Mouse (Mus musculus): ENCODE measurements around the gene Tsnaxip1. TPM values are rescaled to one million over a fixed set of nuclear protein-coding genes. Genes with fewer than 3 reads are reported as not detected.

Tsnaxip1 gene
- total RNA-seq, 2 experiments from 2014 or later = 2.9 TPM; not detected in 1

DNA sequence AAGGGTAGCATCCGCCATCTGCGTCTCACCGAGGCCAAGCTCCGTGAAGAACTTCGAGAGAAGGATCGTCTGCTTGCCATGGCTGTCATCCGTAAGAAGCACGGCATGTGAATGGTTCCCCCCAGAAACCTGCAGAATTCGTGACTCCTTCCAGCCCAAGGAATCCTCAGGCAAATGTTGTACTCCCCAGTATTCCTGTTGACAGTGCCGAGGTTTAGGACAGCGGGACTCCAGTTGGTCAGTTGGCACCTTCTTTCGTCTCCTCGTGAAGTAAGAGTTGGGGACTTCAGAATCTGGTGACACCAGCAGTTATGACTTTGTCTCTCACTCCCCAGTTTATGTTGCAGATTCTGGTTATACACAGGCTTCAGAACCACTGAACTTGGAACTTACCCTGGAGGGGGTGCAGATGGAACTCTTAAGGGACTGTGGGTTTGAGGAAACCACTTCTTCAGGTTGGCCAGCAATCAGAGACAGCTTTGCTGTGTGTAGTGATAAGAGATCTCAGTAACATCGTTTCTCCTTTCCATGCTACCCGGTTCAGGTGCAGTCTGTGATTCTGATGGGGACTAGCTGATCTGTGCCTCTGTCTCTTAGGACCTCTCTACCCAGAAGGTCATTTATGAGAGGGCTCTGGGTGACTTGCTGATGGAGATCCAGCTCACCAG is 28.8 kb downstream of the Tsnaxip1 start:
- ATAC-seq (replicated peaks; ENCODE audit: low FRiP score, poor library complexity, severe bottlenecking) = no peak

DNA sequence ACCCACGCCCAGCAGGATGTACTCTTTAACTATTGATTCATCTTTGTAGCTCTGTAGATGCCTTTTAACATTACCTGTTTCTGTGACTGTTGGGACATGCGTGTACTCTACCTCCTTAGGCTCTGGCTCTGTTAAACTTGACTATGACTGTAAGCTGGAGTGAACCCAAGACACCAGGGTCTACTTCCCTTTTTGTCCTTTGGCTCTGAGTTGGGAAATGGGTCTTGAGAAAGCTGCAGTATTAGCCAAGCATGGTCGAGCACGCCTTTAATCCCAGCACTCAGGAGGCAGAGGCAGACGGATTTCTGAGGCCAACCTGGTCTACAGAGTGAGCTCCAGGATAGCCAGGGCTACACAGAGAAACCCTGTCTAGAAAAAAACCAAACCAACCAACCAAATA is 31.0 kb downstream of the Tsnaxip1 start:
- ATAC-seq (replicated peaks; ENCODE audit: low FRiP score, poor library complexity, severe bottlenecking) = no peak

DNA sequence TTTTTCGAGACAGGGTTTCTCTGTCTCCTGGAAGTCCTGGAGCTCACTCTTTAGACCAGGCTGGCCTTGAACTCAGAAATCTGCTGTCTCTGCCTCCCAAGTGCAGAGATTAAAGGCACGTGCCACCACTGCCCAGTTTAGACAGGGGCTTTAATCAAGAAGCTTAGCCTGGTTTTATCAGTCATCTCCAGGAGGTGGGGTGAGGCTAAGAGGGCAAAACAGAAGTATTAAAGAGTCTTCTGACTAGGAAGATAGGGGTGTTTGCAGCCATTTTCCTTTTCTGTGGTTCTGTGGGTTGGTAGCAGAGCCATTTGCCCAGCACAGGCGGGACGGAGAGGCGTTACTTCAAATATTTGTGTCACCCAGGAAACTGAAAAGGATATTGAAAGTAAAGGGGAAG is 31.8 kb downstream of the Tsnaxip1 start:
- ATAC-seq (replicated peaks; ENCODE audit: low FRiP score, poor library complexity, severe bottlenecking) = peak; percentile 36

DNA sequence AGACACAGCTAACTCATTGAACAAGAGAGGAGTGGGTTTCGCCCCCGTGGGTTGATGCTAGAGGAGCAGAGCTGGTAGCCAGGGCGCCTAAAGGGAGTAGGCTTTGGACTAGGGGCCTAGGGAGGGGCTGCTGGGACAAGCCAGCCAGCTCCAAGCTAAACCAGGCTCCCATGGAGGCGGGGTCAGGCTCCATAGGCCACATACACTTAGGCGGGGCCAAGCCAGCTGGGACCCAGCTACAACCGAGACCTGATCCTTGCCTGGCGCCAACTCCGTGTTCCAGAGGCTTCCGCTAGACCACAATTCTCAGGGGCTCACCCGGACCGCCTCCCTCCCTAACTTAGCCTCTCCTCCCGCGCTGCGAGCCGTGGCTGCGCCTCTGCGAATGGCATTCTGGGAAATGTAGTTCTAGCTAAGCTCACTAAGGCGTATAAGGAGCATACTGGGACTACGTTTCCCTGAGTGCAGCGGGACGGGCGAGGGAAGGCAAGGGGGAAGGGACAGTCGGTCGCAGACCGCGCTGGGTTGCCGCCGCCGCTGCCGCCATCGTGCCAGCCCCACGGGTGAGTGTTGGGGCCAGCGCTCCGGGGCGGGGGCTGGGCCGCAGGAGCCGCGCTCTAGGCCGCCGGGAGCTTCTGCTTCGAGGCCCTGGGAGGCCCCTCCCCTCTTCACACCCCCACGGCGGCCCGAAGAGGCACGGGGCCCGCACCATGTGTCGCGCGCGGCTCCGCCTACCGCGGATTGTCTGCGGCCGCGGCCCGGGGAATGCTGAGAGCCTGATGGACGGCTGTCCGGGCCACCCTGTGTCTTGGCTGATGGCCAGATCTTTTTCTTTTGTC is 32.8 kb downstream of the Tsnaxip1 start, which contains the start of gene Nutf2:
Gene Nutf2 (plus strand): TSS at position 438 of the 839 bp plus-strand sequence.
- peak; percentile 86 for ATAC-seq (replicated peaks; ENCODE audit: low FRiP score, poor library complexity, severe bottlenecking)

DNA sequence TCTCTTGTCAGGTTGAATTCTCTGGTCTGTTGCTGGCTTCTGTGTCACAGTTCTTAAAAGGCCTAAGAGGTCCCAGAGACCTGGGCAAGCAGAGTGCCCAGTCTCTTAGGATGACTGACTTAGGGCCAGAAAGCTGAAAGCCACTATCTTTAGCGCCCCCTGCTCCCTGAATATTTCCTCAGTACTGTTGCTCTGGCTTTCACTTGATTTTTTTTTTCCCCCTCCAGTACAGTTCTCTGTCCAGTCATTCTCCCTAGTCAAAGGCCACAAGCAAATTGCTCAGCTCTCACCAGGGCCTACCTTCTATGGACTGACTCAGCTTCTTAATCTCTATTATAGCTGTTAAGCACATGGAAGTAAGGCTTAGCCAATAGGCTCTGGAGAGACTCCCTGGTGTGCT is 34.4 kb downstream of the Tsnaxip1 start:
- ATAC-seq (replicated peaks; ENCODE audit: low FRiP score, poor library complexity, severe bottlenecking) = no peak

DNA sequence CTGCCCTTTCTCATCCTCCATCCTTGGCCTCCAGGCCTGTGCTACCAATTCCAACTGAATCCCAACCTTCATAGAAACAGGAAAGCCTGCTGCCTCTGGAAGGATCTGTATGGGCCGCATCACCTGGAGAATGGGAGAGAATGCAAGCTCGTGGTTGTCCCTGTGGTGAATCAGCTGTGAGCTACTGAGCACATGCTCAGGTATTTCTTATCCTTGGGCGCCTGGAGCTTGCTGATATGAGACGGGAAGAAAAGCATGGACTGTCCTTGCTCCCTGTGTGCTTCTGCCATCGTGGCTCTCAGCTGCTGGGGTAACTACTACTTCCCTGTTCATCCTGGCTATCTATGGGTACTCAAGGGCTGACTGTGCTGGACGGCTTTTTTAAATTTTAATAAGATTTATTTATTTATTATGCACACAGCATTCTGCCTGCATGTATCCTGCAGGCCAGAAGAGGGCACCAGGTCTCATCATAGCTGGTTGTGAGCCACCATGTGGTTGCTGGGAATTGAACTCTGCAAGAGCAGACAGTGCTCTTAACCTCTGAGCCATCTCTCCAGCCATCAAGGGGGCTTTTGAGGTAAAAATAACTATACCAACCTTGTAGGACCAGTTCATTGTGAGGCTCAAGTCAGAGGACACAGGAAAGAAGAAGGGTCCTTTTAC is 39.0 kb downstream of the Tsnaxip1 start:
- ATAC-seq (replicated peaks; ENCODE audit: low FRiP score, poor library complexity, severe bottlenecking) = peak; percentile 56

DNA sequence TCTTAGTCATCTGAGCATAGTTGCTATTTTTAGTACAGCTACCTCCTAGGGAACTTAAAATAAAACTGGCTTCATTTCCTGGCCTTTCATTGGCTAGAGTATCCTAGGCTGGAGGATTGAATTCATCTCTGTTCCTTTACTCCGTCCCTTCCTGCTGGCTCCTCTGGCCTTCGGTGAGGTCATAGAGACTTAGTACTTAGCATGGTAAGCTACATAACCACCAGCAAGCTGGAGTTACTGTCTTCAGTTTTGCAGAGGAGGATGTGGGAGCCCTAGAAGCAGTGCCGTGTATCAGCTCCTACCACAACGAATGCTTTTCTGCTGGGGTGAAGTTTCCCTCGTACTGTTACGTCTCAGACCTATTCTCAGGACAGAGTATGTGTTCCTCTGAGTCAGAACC is 46.8 kb downstream of the Tsnaxip1 start:
- ATAC-seq (replicated peaks; ENCODE audit: low FRiP score, poor library complexity, severe bottlenecking) = no peak

DNA sequence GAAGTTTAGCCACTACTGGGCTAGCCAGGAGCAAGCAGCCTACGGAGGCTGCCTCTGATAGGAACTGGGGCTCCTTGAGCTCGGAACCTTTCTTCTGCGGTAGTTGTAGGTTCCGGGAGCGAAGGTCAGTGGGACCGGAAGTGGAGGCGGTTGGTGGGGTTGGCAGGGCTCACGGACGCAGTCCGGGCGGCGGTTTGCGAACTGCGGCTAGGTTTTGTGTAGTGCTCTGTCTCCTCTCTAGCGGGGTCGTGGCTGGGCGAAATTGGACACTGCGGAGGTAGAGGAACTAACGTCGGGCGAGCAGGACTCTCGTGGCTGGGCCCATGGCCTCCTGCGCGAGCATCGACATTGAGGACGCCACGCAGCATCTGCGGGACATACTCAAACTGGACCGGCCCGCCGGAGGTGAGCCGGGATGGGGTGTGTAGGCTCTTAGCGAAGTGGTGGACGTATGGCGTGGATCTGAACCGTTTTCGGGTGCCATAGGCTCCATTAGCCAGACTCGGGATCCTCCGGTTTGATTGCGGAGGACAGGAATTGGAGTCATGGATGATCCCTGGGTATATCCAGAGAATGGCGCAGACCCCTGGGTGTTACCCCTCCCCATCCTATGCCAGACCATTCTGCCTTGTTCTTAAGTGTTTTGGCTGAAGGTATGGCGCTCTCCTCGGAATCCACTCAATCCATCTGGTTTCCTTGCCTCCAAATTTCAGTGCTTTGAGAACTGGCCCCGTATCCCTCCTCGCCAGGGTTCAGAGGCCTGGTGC is 53.4 kb downstream of the Tsnaxip1 start, which contains the start of gene Edc4:
Gene Edc4 (plus strand): TSS at position 128 of the 767 bp plus-strand sequence.
- ATAC-seq (replicated peaks; ENCODE audit: low FRiP score, poor library complexity, severe bottlenecking) = peak; percentile 97

DNA sequence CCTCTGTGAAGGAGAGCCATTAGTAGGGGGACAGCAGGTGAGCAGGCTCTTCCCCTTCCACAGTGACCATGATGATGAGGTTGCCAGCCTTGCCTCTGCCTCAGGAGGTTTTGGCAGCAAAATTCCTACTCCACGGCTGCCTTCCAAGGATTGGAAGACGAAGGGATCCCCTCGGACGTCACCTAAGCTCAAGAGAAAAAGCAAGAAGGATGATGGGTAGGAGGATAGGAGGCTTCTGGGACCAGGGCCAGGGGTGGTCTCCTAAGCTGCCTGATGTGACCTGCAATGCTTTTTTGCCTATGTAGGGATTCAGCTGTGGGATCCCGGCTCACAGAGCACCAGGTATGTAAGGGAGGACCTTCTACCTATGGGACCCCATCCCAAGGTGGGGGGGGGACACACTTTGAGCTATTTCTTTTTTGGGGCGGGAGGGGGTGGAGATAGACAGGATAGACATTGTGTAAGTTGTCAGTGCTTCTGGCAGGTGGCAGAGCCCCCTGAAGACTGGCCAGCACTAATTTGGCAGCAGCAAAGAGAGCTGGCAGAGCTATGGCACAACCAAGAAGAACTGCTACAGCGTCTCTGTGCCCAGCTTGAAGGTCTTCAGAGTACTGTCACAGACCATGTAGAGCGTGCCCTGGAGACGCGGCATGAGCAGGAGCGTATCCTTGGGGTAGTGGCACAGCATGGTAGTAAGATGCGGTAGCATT is 62.4 kb downstream of the Tsnaxip1 start:
- no peak for ATAC-seq (replicated peaks; ENCODE audit: low FRiP score, poor library complexity, severe bottlenecking)

DNA sequence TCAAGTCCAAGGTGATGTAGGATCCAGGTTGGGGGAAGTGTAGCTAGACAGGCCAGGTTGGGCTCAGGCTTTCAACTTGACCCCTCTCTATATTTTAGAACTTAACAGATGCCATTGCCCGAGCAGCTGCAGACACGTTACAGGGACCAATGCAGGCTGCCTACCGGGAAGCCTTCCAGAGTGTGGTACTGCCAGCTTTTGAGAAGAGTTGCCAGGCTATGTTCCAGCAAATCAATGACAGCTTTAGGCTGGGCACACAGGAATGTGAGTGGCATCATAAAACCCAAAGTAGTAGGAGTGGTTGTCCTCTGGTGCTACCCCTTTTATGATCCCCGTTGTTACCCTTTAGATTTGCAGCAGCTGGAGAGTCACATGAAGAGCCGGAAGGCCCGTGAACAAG is 63.3 kb downstream of the Tsnaxip1 start:
- no peak for ATAC-seq (replicated peaks; ENCODE audit: low FRiP score, poor library complexity, severe bottlenecking)

DNA sequence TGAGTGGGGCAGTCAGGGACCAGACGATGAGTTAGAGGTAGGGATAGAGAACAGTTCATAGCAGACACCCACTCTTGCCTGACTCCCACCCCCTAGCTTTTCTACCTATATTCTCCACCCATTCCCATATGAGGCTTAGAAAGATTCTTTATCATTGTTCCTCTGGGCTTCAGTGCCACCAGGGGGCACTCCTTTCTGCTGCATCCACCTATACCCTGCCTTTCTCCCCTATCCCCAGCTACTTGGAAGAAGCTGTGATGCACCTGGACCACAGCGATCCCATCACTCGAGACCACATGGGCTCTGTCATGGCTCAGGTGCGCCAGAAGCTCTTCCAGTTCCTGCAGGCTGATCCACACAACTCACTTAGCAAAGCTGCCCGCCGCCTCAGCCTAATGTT is 64.9 kb downstream of the Tsnaxip1 start:
- no peak for ATAC-seq (replicated peaks; ENCODE audit: low FRiP score, poor library complexity, severe bottlenecking)

DNA sequence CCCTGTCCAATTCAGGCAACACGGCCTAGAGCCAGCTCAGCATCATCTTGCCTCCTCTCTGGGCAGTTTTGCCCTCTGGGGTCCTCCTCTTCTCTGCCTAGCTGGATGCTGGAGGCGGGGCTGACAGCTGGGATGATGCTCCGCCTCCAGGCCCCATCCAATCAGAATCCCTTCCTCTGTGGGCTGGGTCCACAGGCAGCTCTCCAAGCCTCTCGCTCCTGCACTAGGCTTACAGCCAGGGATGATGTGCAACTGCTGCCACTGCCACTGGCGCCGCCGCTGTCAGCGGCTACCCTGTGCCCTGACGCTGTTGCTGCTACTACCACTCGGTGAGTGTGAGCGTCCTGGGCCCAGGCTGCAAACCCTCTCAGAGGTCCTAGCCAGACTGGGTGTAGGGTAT is 65.8 kb downstream of the Tsnaxip1 start, which contains the start of gene Nrn1l:
Gene Nrn1l (plus strand): TSS at position 229 of the 400 bp plus-strand sequence.
- peak; percentile 44; the same call in 1 of the 2 replicates for ATAC-seq (replicated peaks; ENCODE audit: low FRiP score, poor library complexity, severe bottlenecking)

Other genes with a start within 250 kb of the Tsnaxip1 start
- gene Ripor1, start 222.5 kb upstream of the Tsnaxip1 start, total RNA-seq (2015; ENCODE audit: low replicate concordance) = 7.2 and 11.3 TPM in 2 replicates
- 0.23 and 1.8 TPM in 2 replicates for gene Ripor1, start 222.5 kb upstream of the Tsnaxip1 start, total RNA-seq (2017; ENCODE audit: low replicate concordance)
- gene Ctcf, start 191.2 kb upstream of the Tsnaxip1 start, total RNA-seq (2015; ENCODE audit: low replicate concordance) = 154 and 195 TPM in 2 replicates
- 314 and 346 TPM in 2 replicates for gene Ctcf, start 191.2 kb upstream of the Tsnaxip1 start, total RNA-seq (2017; ENCODE audit: low replicate concordance)
- gene Agrp, start 190.3 kb upstream of the Tsnaxip1 start, total RNA-seq (2015; ENCODE audit: low replicate concordance) = not detected in 2 replicates
- gene Agrp, start 190.3 kb upstream of the Tsnaxip1 start, total RNA-seq (2017; ENCODE audit: low replicate concordance) = not detected in 2 replicates
- 4.7 and 5.4 TPM in 2 replicates for gene Carmil2, start 141.5 kb upstream of the Tsnaxip1 start, total RNA-seq (2015; ENCODE audit: low replicate concordance)
- 4.2 and 7.0 TPM in 2 replicates for gene Carmil2, start 141.5 kb upstream of the Tsnaxip1 start, total RNA-seq (2017; ENCODE audit: low replicate concordance)
- 10.9 and 22.0 TPM in 2 replicates for gene Acd, start 126.6 kb upstream of the Tsnaxip1 start, total RNA-seq (2015; ENCODE audit: low replicate concordance)
- 1.7 and 9.7 TPM in 2 replicates for gene Acd, start 126.6 kb upstream of the Tsnaxip1 start, total RNA-seq (2017; ENCODE audit: low replicate concordance)
- 1.7 and 3.6 TPM in 2 replicates for gene Pard6a, start 126.6 kb upstream of the Tsnaxip1 start, total RNA-seq (2015; ENCODE audit: low replicate concordance)
- 2.7 TPM in 1 of 2 replicates, not detected in the other for gene Pard6a, start 126.6 kb upstream of the Tsnaxip1 start, total RNA-seq (2017; ENCODE audit: low replicate concordance)
- gene 4933405L10Rik, start 120.1 kb upstream of the Tsnaxip1 start, total RNA-seq (2015; ENCODE audit: low replicate concordance) = not detected in 2 replicates
- not detected in 2 replicates for gene 4933405L10Rik, start 120.1 kb upstream of the Tsnaxip1 start, total RNA-seq (2017; ENCODE audit: low replicate concordance)
- 2.9 and 5.4 TPM in 2 replicates for gene Enkd1, start 119.5 kb upstream of the Tsnaxip1 start, total RNA-seq (2015; ENCODE audit: low replicate concordance)
- 0.15 and 3.7 TPM in 2 replicates for gene Enkd1, start 119.5 kb upstream of the Tsnaxip1 start, total RNA-seq (2017; ENCODE audit: low replicate concordance)
- not detected in 2 replicates for gene Gfod2, start 69.1 kb upstream of the Tsnaxip1 start, total RNA-seq (2015; ENCODE audit: low replicate concordance)
- gene Gfod2, start 69.1 kb upstream of the Tsnaxip1 start, total RNA-seq (2017; ENCODE audit: low replicate concordance) = 0.51 TPM in 1 of 2 replicates, not detected in the other
- gene Ranbp10, start 381 bp upstream of the Tsnaxip1 start, total RNA-seq (2015; ENCODE audit: low replicate concordance) = 306 and 341 TPM in 2 replicates
- gene Ranbp10, start 381 bp upstream of the Tsnaxip1 start, total RNA-seq (2017; ENCODE audit: low replicate concordance) = 296 and 297 TPM in 2 replicates
- 57.0 and 57.3 TPM in 2 replicates for gene Cenpt, start 25.5 kb downstream of the Tsnaxip1 start, total RNA-seq (2015; ENCODE audit: low replicate concordance)
- gene Cenpt, start 25.5 kb downstream of the Tsnaxip1 start, total RNA-seq (2017; ENCODE audit: low replicate concordance) = 55.2 and 94.3 TPM in 2 replicates
- gene Thap11, start 27.4 kb downstream of the Tsnaxip1 start, total RNA-seq (2015; ENCODE audit: low replicate concordance) = 9.6 and 22.0 TPM in 2 replicates
- gene Thap11, start 27.4 kb downstream of the Tsnaxip1 start, total RNA-seq (2017; ENCODE audit: low replicate concordance) = 11.0 and 18.6 TPM in 2 replicates
- gene Nutf2, start 32.8 kb downstream of the Tsnaxip1 start, total RNA-seq (2015; ENCODE audit: low replicate concordance) = 57.8 and 102 TPM in 2 replicates
- 15.3 and 42.5 TPM in 2 replicates for gene Nutf2, start 32.8 kb downstream of the Tsnaxip1 start, total RNA-seq (2017; ENCODE audit: low replicate concordance)
- gene Edc4, start 53.1 kb downstream of the Tsnaxip1 start, total RNA-seq (2015; ENCODE audit: low replicate concordance) = 12.2 and 15.9 TPM in 2 replicates
- gene Edc4, start 53.1 kb downstream of the Tsnaxip1 start, total RNA-seq (2017; ENCODE audit: low replicate concordance) = 22.1 and 25.5 TPM in 2 replicates
- gene Nrn1l, start 65.8 kb downstream of the Tsnaxip1 start, total RNA-seq (2015; ENCODE audit: low replicate concordance) = not detected in 2 replicates
- not detected in 2 replicates for gene Nrn1l, start 65.8 kb downstream of the Tsnaxip1 start, total RNA-seq (2017; ENCODE audit: low replicate concordance)
- gene Pskh1, start 72.7 kb downstream of the Tsnaxip1 start, total RNA-seq (2015; ENCODE audit: low replicate concordance) = 5.4 and 8.6 TPM in 2 replicates
- gene Pskh1, start 72.7 kb downstream of the Tsnaxip1 start, total RNA-seq (2017; ENCODE audit: low replicate concordance) = 7.1 and 11.7 TPM in 2 replicates
- gene Ctrl, start 106.1 kb downstream of the Tsnaxip1 start, total RNA-seq (2015; ENCODE audit: low replicate concordance) = not detected in 2 replicates
- gene Ctrl, start 106.1 kb downstream of the Tsnaxip1 start, total RNA-seq (2017; ENCODE audit: low replicate concordance) = not detected in 2 replicates
- 20.2 and 25.2 TPM in 2 replicates for gene Psmb10, start 110.7 kb downstream of the Tsnaxip1 start, total RNA-seq (2015; ENCODE audit: low replicate concordance)
- 2.7 and 4.2 TPM in 2 replicates for gene Psmb10, start 110.7 kb downstream of the Tsnaxip1 start, total RNA-seq (2017; ENCODE audit: low replicate concordance)
- gene Lcat, start 115.7 kb downstream of the Tsnaxip1 start, total RNA-seq (2015; ENCODE audit: low replicate concordance) = not detected in 2 replicates
- gene Lcat, start 115.7 kb downstream of the Tsnaxip1 start, total RNA-seq (2017; ENCODE audit: low replicate concordance) = 2.4 TPM in 1 of 2 replicates, not detected in the other
- 2.5 and 3.4 TPM in 2 replicates for gene Slc12a4, start 138.4 kb downstream of the Tsnaxip1 start, total RNA-seq (2015; ENCODE audit: low replicate concordance)
- 4.0 and 13.7 TPM in 2 replicates for gene Slc12a4, start 138.4 kb downstream of the Tsnaxip1 start, total RNA-seq (2017; ENCODE audit: low replicate concordance)
- not detected in 2 replicates for gene Dpep3, start 151.7 kb downstream of the Tsnaxip1 start, total RNA-seq (2015; ENCODE audit: low replicate concordance)
- not detected in 2 replicates for gene Dpep3, start 151.7 kb downstream of the Tsnaxip1 start, total RNA-seq (2017; ENCODE audit: low replicate concordance)
- gene Dus2, start 163.6 kb downstream of the Tsnaxip1 start, total RNA-seq (2015; ENCODE audit: low replicate concordance) = 0.72 and 6.7 TPM in 2 replicates
- 6.3 and 14.4 TPM in 2 replicates for gene Dus2, start 163.6 kb downstream of the Tsnaxip1 start, total RNA-seq (2017; ENCODE audit: low replicate concordance)
- gene Dpep2nb, start 178.2 kb downstream of the Tsnaxip1 start, total RNA-seq (2015; ENCODE audit: low replicate concordance) = not detected in 2 replicates
- not detected in 2 replicates for gene Dpep2nb, start 178.2 kb downstream of the Tsnaxip1 start, total RNA-seq (2017; ENCODE audit: low replicate concordance)
- 1.8 and 4.6 TPM in 2 replicates for gene Ddx28, start 184.2 kb downstream of the Tsnaxip1 start, total RNA-seq (2015; ENCODE audit: low replicate concordance)
- 3.2 and 5.0 TPM in 2 replicates for gene Ddx28, start 184.2 kb downstream of the Tsnaxip1 start, total RNA-seq (2017; ENCODE audit: low replicate concordance)
- 71.3 and 80.4 TPM in 2 replicates for gene Nfatc3, start 231.1 kb downstream of the Tsnaxip1 start, total RNA-seq (2015; ENCODE audit: low replicate concordance)
- gene Nfatc3, start 231.1 kb downstream of the Tsnaxip1 start, total RNA-seq (2017; ENCODE audit: low replicate concordance) = 32.7 and 37.5 TPM in 2 replicates